Mouse (Mus musculus) kidney, postnatal 25 days (tissue): Measurements from ENCODE around the gene Fubp1.

ENCODE experiments used
- DNase-seq, 2 experiments: peaks; one replicate each; pipeline ENCODE4 v3.0.0; 2021; ENCODE audit warnings: mixed read lengths in 2 of 2

The Fubp1 gene

GRCm38 (mm10) chr3:152209967-152210634 lies at the start of gene Fubp1, which contains the start of gene Dnajb4:
Gene Fubp1 (plus strand): TSS chr3:152210422.
Gene Dnajb4 (minus strand): TSS chr3:152210302.
- peak; percentile 99 to 100 for DNase-seq

GRCm38 (mm10) chr3:152160607-152161006 lies 49.6 kb upstream of the Fubp1 start:
- DNase-seq: peak in 1 of 2 experiments; percentile 62

- no peak for DNase-seq
Observed at GRCm38 (mm10) chr3:152163320-152163719, 46.9 kb upstream of the Fubp1 start.

GRCm38 (mm10) chr3:152165014-152165350 lies 45.2 kb upstream of the Fubp1 start:
- no peak for DNase-seq

GRCm38 (mm10) chr3:152165351-152166098 lies 44.7 kb upstream of the Fubp1 start:
- peak; percentile 80 to 92 for DNase-seq

GRCm38 (mm10) chr3:152166099-152166423 lies 44.2 kb upstream of the Fubp1 start, which contains the start of gene Gipc2:
Gene Gipc2 (minus strand): TSS chr3:152166230.
- no peak for DNase-seq

- no peak for DNase-seq
Observed at GRCm38 (mm10) chr3:152166699-152167451, 43.3 kb upstream of the Fubp1 start.

GRCm38 (mm10) chr3:152168007-152168406 lies 42.2 kb upstream of the Fubp1 start:
- no peak for DNase-seq

- no peak for DNase-seq
Observed at GRCm38 (mm10) chr3:152170407-152170806, 39.8 kb upstream of the Fubp1 start.

- no peak for DNase-seq
Observed at GRCm38 (mm10) chr3:152171236-152171635, 39.0 kb upstream of the Fubp1 start.

GRCm38 (mm10) chr3:152171862-152172261 lies 38.4 kb upstream of the Fubp1 start:
- no peak for DNase-seq

- no peak for DNase-seq
Observed at GRCm38 (mm10) chr3:152172322-152172935, 37.8 kb upstream of the Fubp1 start.

- DNase-seq: no peak
Observed at GRCm38 (mm10) chr3:152178816-152179215, 31.4 kb upstream of the Fubp1 start.

GRCm38 (mm10) chr3:152179285-152179684 lies 30.9 kb upstream of the Fubp1 start:
- DNase-seq: no peak

GRCm38 (mm10) chr3:152180624-152181023 lies 29.6 kb upstream of the Fubp1 start:
- DNase-seq: no peak

- DNase-seq: no peak
Observed at GRCm38 (mm10) chr3:152183522-152183921, 26.7 kb upstream of the Fubp1 start.

GRCm38 (mm10) chr3:152186106-152186505 lies 24.1 kb upstream of the Fubp1 start:
- DNase-seq: no peak

GRCm38 (mm10) chr3:152189306-152189705 lies 20.9 kb upstream of the Fubp1 start:
- DNase-seq: no peak

- DNase-seq: no peak
Observed at GRCm38 (mm10) chr3:152190679-152191477, 19.3 kb upstream of the Fubp1 start.

- peak; percentile 57 to 73 for DNase-seq
Observed at GRCm38 (mm10) chr3:152191791-152192237, 18.4 kb upstream of the Fubp1 start.

- DNase-seq: no peak
Observed at GRCm38 (mm10) chr3:152192238-152192931, 17.8 kb upstream of the Fubp1 start.

GRCm38 (mm10) chr3:152193177-152193576 lies 17.0 kb upstream of the Fubp1 start:
- no peak for DNase-seq
